Mouse (Mus musculus): ENCODE results near the gene Ugdh.
"Not testable (repeated sequence)": the region's sequence is repeated elsewhere in the genome, so short reads cannot be mapped to it uniquely, and the experiment has no call there.

DNA sequence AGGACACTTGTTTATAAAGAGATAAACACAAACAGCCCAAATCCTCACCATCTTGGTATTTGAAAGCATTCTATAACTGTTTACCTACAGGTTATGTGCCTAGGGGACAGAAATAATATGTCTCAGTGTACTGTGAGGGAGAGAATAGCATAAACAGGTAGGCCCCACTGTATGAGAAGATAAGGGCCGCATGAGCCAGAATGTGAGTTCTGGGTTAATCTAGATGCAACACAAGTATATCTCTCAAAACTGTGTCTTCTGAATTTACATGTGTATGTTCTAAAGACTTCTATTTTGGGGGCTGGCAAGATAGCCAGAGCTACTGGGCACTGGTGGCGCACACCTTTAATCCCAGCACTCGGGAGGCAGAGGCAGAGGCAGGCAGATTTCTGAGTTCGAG, 41.0 kb upstream of the Ugdh start:
- not testable (repeated sequence) for TF ChIP-seq CTCF (IDR thresholded peaks at IDR 0.05; ENCODE audit: extremely low read depth, insufficient read depth, insufficient read length, insufficient replicate concordance); POLR2A (IDR thresholded peaks at IDR 0.05; ENCODE audit: low read depth, low read length)

Measured in spleen, adult 2 months (tissue).